ENCODE assay signal across 8 mouse cellular contexts in genomic region chr8:91378846-91379499, GRCm38 (mm10).
A peak's percentile ranks its signal among the peaks of the same experiment; 100 is the strongest.
DNase-seq lines count a peak whose midpoint lies in the region; ATAC-seq and TF ChIP-seq lines count a peak whose summit lies in the region.

No protein-coding gene starts in this region.

- no peaks in the 10 kb centered on the region for H3K36me3 ChIP-seq in E14TG2a.4 (ENCODE audit: insufficient read depth, low read length)
- no peaks in the 10 kb centered on the region for H3K36me3 ChIP-seq in forebrain, embryonic 12.5 days (replicated peaks)

- TF ChIP-seq CTCF in E14TG2a.4 (conservative IDR thresholded peaks at IDR 0.05; ENCODE audit: low read length) = peak; percentile 31

- intact Hi-C loops in heart, postnatal 36 days (cut with DNase I) = loop anchor here (5.0 to 10.0 kb wide), 5 partner anchors 108 to 978 kb away; partner anchors contain the start of genes Aktip, Irx3 and Irx5

- peak; percentile 59 for ATAC-seq in forebrain, embryonic 12.5 days (ENCODE audit: low FRiP score)

- H3K4me3 ChIP-seq in E14TG2a.4 (replicated peaks; ENCODE audit: low read length) = no peak overlapping the region
- no peak overlapping the region for H3K4me3 ChIP-seq in forebrain, embryonic 12.5 days (replicated peaks)

- 79% methylated on average over 13 of the region's 13 CpGs for WGBS in forebrain, embryonic 12.5 days

- no peak overlapping the region for H3K4me2 ChIP-seq in forebrain, embryonic 12.5 days

- H3K4me1 ChIP-seq in E14TG2a.4 (replicated peaks; ENCODE audit: low read depth, low read length) = peaks cover 47% of the 10 kb centered on the region
- H3K4me1 ChIP-seq in forebrain, embryonic 12.5 days = peaks cover 70% of the 10 kb centered on the region

- no peaks in the 10 kb centered on the region for H3K27me3 ChIP-seq in E14TG2a.4 (ENCODE audit: insufficient read depth, low read length)
- H3K27me3 ChIP-seq in forebrain, embryonic 12.5 days = peaks cover 45% of the 10 kb centered on the region

- H3K9me3 ChIP-seq in E14TG2a.4 (ENCODE audit: low read length) = no peaks in the 10 kb centered on the region
- no peaks in the 10 kb centered on the region for H3K9me3 ChIP-seq in forebrain, embryonic 12.5 days

- no peak overlapping the region for H3K27ac ChIP-seq in forebrain, embryonic 12.5 days

- no peak overlapping the region for H3K9ac ChIP-seq in forebrain, embryonic 12.5 days

- DNase-seq in c-Kit-positive CD71-negative TER-119-negative erythroid progenitor cells, embryonic 14.5 days (ENCODE audit: low read depth) = peak; percentile 43
- DNase-seq in heart, postnatal 36 days = peak; percentile 71 to 75
- peak; percentile 59 to 90 for DNase-seq in layer of hippocampus, adult 18-20 months (ENCODE audit: low spot score in 2 of 2)
- DNase-seq in lung, adult 18-20 months = peak; percentile 77 to 85
- DNase-seq in ovary, postnatal 14 days (ENCODE audit: low spot score) = peak; percentile 56
- peak; percentile 70 for DNase-seq in thymus, postnatal 14 days
